Mouse (Mus musculus) heart, embryonic 15.5 days (tissue): ENCODE data around the gene Cypt15. TPM values are rescaled to one million over a fixed set of nuclear protein-coding genes. Genes with fewer than 3 reads are reported as not detected.
"Not testable (repeated sequence)": the region's sequence is repeated elsewhere in the genome, so short reads cannot be mapped to it uniquely, and the experiment has no call there.

ENCODE experiments used
- ATAC-seq: fragments of 200-750 bp; cut with Nextera tagmentation; replicated peaks from 2 replicates; pipeline ENCODE4 v1.8.0; 2017; ENCODE audit warnings: low read depth, moderate TSS enrichment; ENCODE audit not compliant: insufficient number of reproducible peaks, insufficient read depth, low FRiP score
- H3K27ac ChIP-seq: fragments of 300-500 bp; sonication (generic); 2 replicates; pipeline ENCODE4 v1.5.1; 2015; ENCODE audit warnings: mild to moderate bottlenecking, inconsistent platforms
- H3K27me3 ChIP-seq: fragments of 300-500 bp; sonication (generic); 2 replicates; pipeline ENCODE4 v1.6.1; 2015; ENCODE audit warnings: inconsistent platforms
- H3K36me3 ChIP-seq: fragments of 300-500 bp; sonication (generic); 2 replicates; pipeline ENCODE4 v1.6.1; 2015; ENCODE audit warnings: mild to moderate bottlenecking, inconsistent platforms
- H3K4me1 ChIP-seq: fragments of 300-500 bp; sonication (generic); replicated peaks from 2 replicates; pipeline ENCODE4 v1.6.1; 2015; ENCODE audit warnings: inconsistent platforms
- H3K4me2 ChIP-seq: fragments of 300-500 bp; sonication (generic); 2 replicates; pipeline ENCODE4 v1.6.1; 2015; ENCODE audit warnings: inconsistent platforms, mild to moderate bottlenecking, moderate library complexity
- H3K4me3 ChIP-seq: fragments of 300-500 bp; sonication (generic); 2 replicates; pipeline ENCODE4 v1.5.1; 2015; ENCODE audit warnings: mild to moderate bottlenecking, inconsistent platforms
- H3K9ac ChIP-seq: fragments of 300-500 bp; sonication (generic); 2 replicates; pipeline ENCODE4 v1.6.1; 2015; ENCODE audit warnings: mild to moderate bottlenecking, inconsistent platforms
- H3K9me3 ChIP-seq: fragments of 300-500 bp; sonication (generic); replicated peaks from 2 replicates; pipeline ENCODE4 v1.6.1; 2016; ENCODE audit warnings: inconsistent platforms
- WGBS: fragments of 180-500 bp; shearing (Covaris S2); methylation state at CpG from one replicate; pipeline ENCODE4 v1.1.7; 2015; ENCODE audit warnings: mixed read lengths; 5-methylcytosine and 5-hydroxymethylcytosine counted together
- polyA plus RNA-seq: library from polyadenylated mRNA; unstranded; fragments of >200 nt; fragmentation: Nextera tagmentation; extraction: Ambion mirVana; gene quantifications from 2 replicates; pipeline ENCODE4 v1.2.1, GENCODE M21; 2015

Cypt15 gene
- polyA plus RNA-seq: not detected in 2 replicates

DNA sequence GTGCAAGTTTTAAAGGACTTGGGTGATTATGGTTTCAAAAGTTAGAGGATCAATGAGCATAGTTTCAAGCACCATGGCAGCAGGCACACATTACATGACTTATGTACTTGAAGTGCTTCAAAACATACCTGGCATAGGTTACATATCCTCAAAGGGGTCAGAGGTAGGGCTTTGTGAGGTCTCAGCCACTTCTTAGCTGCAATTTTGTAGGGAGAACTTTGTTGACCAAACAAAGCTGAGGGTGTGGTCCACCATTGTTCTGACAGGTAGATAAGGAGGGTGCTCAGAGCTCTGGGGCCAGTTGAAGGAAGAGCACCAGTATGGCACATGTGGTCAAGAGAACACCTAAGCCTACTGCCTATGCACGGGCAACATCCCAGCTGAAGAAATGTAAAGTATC lies at the start of gene Cypt15:
Gene Cypt15 (plus strand): TSS at position 301 of the 400 bp plus-strand sequence.
- H3K9me3 ChIP-seq, H3K4me3 ChIP-seq, ATAC-seq, H3K4me1 ChIP-seq, H3K9ac ChIP-seq, H3K4me2 ChIP-seq, H3K27me3 ChIP-seq, H3K27ac ChIP-seq, H3K36me3 ChIP-seq: not testable (repeated sequence)
- 68% methylated on average over 1 of the region's 1 CpGs for WGBS

- H3K36me3 ChIP-seq: no peaks in the 10 kb centered on the region
- H3K27me3 ChIP-seq: no peaks in the 10 kb centered on the region
- no peak for ATAC-seq
- H3K4me2 ChIP-seq: no peak overlapping the region
- no peak overlapping the region for H3K4me3 ChIP-seq
- no peak overlapping the region for H3K27ac ChIP-seq
- no peaks in the 10 kb centered on the region for H3K9me3 ChIP-seq
- 60% methylated on average over 2 of the region's 2 CpGs for WGBS
- no peak overlapping the region for H3K9ac ChIP-seq
- no peaks in the 10 kb centered on the region for H3K4me1 ChIP-seq
These were observed 24.9 kb downstream of the Cypt15 start for GRCm38 (mm10) chrX:39370932-39371331.

DNA sequence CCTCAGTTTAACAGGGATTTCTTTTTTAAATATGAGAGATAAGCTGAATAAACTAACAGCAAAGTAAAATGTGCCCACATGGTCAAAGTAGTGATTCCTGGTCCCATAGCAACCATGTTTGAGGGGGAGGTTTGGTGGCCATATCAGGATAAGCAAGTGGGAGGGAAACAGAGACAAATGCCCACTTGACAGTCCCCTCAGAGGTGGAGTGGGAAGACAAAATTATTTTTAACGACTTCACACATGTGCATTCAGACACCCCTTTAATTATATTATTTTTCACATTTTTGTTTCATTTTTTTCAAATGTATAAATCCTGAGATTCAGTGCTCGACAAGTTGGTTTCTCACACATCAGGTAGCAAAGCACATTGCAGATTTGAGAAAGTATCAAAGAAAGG lies 32.8 kb downstream of the Cypt15 start:
- Histone ChIP-seq H3K4me2 (no peak overlapping the region), H3K9ac (no peak overlapping the region), H3K36me3 (no peaks in the 10 kb centered on the region), H3K27ac (no peak overlapping the region), H3K9me3 (no peaks in the 10 kb centered on the region), H3K4me1 (no peaks in the 10 kb centered on the region), H3K27me3 (no peaks in the 10 kb centered on the region), H3K4me3 (no peak overlapping the region)
- 53% methylated on average over 2 of the region's 2 CpGs for whole genome bisulfite sequencing
- ATAC-seq: no peak

DNA sequence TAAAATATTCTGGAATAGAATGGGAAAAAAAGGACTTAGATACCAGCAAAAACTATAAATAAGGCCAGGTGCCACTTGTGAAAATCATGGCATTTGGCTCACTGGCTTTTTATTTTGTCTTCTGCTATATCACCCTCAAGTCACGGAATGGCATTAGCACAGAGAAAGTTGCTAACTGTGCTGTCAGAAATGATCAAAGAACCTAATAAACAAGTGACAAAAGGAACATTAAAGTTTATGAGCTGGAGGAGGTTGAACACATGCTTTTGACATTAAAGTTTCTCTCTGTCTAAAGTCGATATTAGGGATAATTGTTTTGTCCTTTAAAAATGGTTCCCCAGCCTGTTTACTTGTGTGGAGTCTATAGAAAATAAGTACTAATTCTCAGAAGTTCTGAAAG lies 37.7 kb downstream of the Cypt15 start:
- ATAC-seq: no peak
- H3K9me3 ChIP-seq: no peaks in the 10 kb centered on the region
- H3K9ac ChIP-seq: no peak overlapping the region
- H3K4me2 ChIP-seq: no peak overlapping the region
- H3K36me3 ChIP-seq: no peaks in the 10 kb centered on the region
- no peak overlapping the region for H3K4me3 ChIP-seq
- H3K27ac ChIP-seq: no peak overlapping the region
- 51% methylated on average over 2 of the region's 2 CpGs for WGBS
- H3K27me3 ChIP-seq: no peaks in the 10 kb centered on the region
- H3K4me1 ChIP-seq: no peaks in the 10 kb centered on the region
